Mouse (Mus musculus) cortical plate, adult 2 months (tissue): ENCODE results near the gene Ahdc1.

Source experiments
- CTCF ChIP-seq: fragments of 200-500 bp; IDR thresholded peaks from 2 replicates; pipeline ENCODE4 v1.5.1; 2011; ENCODE audit warnings: mild to moderate bottlenecking, control low read depth, low read length; ENCODE audit not compliant: insufficient read depth; ENCODE audit errors: extremely low read depth
- POLR2A ChIP-seq: fragments of 200-500 bp; IDR thresholded peaks from 2 replicates; pipeline ENCODE4 v1.6.1; 2011; ENCODE audit warnings: mild to moderate bottlenecking, low read length, control low read depth; ENCODE audit not compliant: insufficient read depth; ENCODE audit errors: extremely low read depth

- TF ChIP-seq POLR2A (no peak), CTCF (no peak)
Observed at GRCm38 (mm10) chr4:133052995-133053572, 42.0 kb downstream of the Ahdc1 start.
